Mouse (Mus musculus): ENCODE data around the gene Cavin2. TPM values are rescaled to one million over a fixed set of nuclear protein-coding genes. Genes with fewer than 3 reads are reported as not detected.
A peak's percentile ranks its signal among the peaks of the same experiment; 100 is the strongest.

The Cavin2 gene
- polyA plus RNA-seq, 1 experiment = 19.0 TPM

GRCm38 (mm10) chr1:51300295-51300930 is 11.5 kb downstream of the Cavin2 start:
- TF ChIP-seq POLR2A (IDR thresholded peaks at IDR 0.05; ENCODE audit: low read depth, low read length) (no peak), CTCF (IDR thresholded peaks at IDR 0.05; ENCODE audit: extremely low read depth, insufficient read depth, insufficient read length, insufficient replicate concordance) (no peak)
- Histone ChIP-seq H3K4me3 (ENCODE audit: extremely low read depth, insufficient read depth, insufficient read length) (no peak overlapping the region), H3K36me3 (ENCODE audit: control insufficient read depth, insufficient read depth, low read length) (no peaks in the 10 kb centered on the region), H3K27me3 (ENCODE audit: control insufficient read depth, insufficient read depth, low read length) (no peaks in the 10 kb centered on the region), H3K4me1 (ENCODE audit: control insufficient read depth, insufficient read depth, insufficient read length) (no peaks in the 10 kb centered on the region), H3K27ac (ENCODE audit: insufficient read depth, low read length) (no peak overlapping the region)
- DNase-seq (ENCODE audit: low read depth in 1 of 2, low spot score in 2 of 2) = no peak
- WGBS = 53% methylated on average over 11 of the region's 11 CpGs

DNA sequence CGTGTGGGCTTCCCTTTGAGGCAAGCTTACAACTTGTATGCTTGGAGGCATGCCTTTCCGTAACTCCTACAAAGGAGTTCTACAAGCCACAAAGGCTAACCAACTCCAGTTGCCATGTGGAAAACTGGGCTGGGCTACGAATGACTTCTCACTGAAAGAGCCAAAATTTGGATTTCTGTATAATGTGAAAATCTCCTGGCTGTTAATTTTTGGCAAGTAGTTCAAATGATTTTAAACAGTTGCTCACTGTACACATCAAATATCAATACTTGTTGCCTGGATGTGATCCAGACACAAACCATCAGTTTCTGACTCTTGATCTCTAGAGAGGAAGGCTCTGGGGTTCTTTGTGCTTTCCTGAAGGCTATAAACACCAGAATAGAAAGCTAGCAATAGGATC is 18.1 kb downstream of the Cavin2 start:
- 81% methylated on average over 3 of the region's 3 CpGs for WGBS
- H3K27ac ChIP-seq (ENCODE audit: insufficient read depth, low read length) = no peak overlapping the region

DNA sequence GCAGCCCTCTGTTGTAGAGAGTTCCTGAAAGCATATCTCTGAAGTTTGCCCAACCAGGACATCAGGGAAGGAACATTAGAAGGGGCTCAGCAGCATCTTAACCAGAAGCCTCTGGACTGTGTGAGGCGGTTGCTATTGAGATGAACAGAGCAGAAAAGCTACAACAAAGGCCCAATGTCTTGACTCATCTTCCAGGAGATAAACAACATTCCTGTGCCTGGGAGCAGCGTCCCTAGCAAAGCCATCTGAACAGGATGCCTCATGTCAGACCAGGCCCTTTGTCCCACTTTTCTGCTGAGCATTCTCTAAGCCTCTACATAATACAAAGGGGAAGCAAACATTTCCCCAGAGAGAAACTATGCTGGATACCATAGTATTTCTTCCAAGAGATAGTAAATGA is 26.6 kb downstream of the Cavin2 start:
- 74% methylated on average over 2 of the region's 2 CpGs for WGBS
- Histone ChIP-seq H3K27me3 (ENCODE audit: control insufficient read depth, insufficient read depth, low read length) (no peaks in the 10 kb centered on the region), H3K4me3 (ENCODE audit: extremely low read depth, insufficient read depth, insufficient read length) (no peak overlapping the region), H3K27ac (ENCODE audit: insufficient read depth, low read length) (no peak overlapping the region), H3K4me1 (ENCODE audit: control insufficient read depth, insufficient read depth, insufficient read length) (no peaks in the 10 kb centered on the region), H3K36me3 (ENCODE audit: control insufficient read depth, insufficient read depth, low read length) (no peaks in the 10 kb centered on the region)
- no peak for DNase-seq (ENCODE audit: low read depth in 1 of 2, low spot score in 2 of 2)
- TF ChIP-seq CTCF (IDR thresholded peaks at IDR 0.05; ENCODE audit: extremely low read depth, insufficient read depth, insufficient read length, insufficient replicate concordance) (no peak), POLR2A (IDR thresholded peaks at IDR 0.05; ENCODE audit: low read depth, low read length) (no peak)

More for the DNA sequence above, 18.1 kb downstream of the Cavin2 start:
- no peak for TF ChIP-seq CTCF (IDR thresholded peaks at IDR 0.05; ENCODE audit: extremely low read depth, insufficient read depth, insufficient read length, insufficient replicate concordance)
- no peak for TF ChIP-seq POLR2A (IDR thresholded peaks at IDR 0.05; ENCODE audit: low read depth, low read length)
- no peaks in the 10 kb centered on the region for H3K36me3 ChIP-seq (ENCODE audit: control insufficient read depth, insufficient read depth, low read length)
- no peak for DNase-seq (ENCODE audit: low read depth in 1 of 2, low spot score in 2 of 2)
- no peak overlapping the region for H3K4me3 ChIP-seq (ENCODE audit: extremely low read depth, insufficient read depth, insufficient read length)
- H3K4me1 ChIP-seq (ENCODE audit: control insufficient read depth, insufficient read depth, insufficient read length) = no peaks in the 10 kb centered on the region
- no peaks in the 10 kb centered on the region for H3K27me3 ChIP-seq (ENCODE audit: control insufficient read depth, insufficient read depth, low read length)

- no peak overlapping the region for H3K27ac ChIP-seq (ENCODE audit: insufficient read depth, low read length)
- H3K4me1 ChIP-seq (ENCODE audit: control insufficient read depth, insufficient read depth, insufficient read length) = no peaks in the 10 kb centered on the region
- no peak for DNase-seq (ENCODE audit: low read depth in 1 of 2, low spot score in 2 of 2)
- WGBS = 82% methylated on average over 6 of the region's 6 CpGs
- H3K27me3 ChIP-seq (ENCODE audit: control insufficient read depth, insufficient read depth, low read length) = no peaks in the 10 kb centered on the region
- H3K4me3 ChIP-seq (ENCODE audit: extremely low read depth, insufficient read depth, insufficient read length) = no peak overlapping the region
- no peak for TF ChIP-seq POLR2A (IDR thresholded peaks at IDR 0.05; ENCODE audit: low read depth, low read length)
- no peak for TF ChIP-seq CTCF (IDR thresholded peaks at IDR 0.05; ENCODE audit: extremely low read depth, insufficient read depth, insufficient read length, insufficient replicate concordance)
- no peaks in the 10 kb centered on the region for H3K36me3 ChIP-seq (ENCODE audit: control insufficient read depth, insufficient read depth, low read length)
Observed at GRCm38 (mm10) chr1:51323506-51323905, 34.6 kb downstream of the Cavin2 start.

- 78% methylated on average over 1 of the region's 1 CpGs for WGBS
- no peak for DNase-seq (ENCODE audit: low read depth in 1 of 2, low spot score in 2 of 2)
- no peaks in the 10 kb centered on the region for H3K4me1 ChIP-seq (ENCODE audit: control insufficient read depth, insufficient read depth, insufficient read length)
- no peaks in the 10 kb centered on the region for H3K36me3 ChIP-seq (ENCODE audit: control insufficient read depth, insufficient read depth, low read length)
- H3K4me3 ChIP-seq (ENCODE audit: extremely low read depth, insufficient read depth, insufficient read length) = no peak overlapping the region
- no peak overlapping the region for H3K27ac ChIP-seq (ENCODE audit: insufficient read depth, low read length)
- no peaks in the 10 kb centered on the region for H3K27me3 ChIP-seq (ENCODE audit: control insufficient read depth, insufficient read depth, low read length)
- TF ChIP-seq POLR2A (IDR thresholded peaks at IDR 0.05; ENCODE audit: low read depth, low read length) = no peak
- TF ChIP-seq CTCF (IDR thresholded peaks at IDR 0.05; ENCODE audit: extremely low read depth, insufficient read depth, insufficient read length, insufficient replicate concordance) = no peak
Observed at GRCm38 (mm10) chr1:51328541-51328940, 39.6 kb downstream of the Cavin2 start.

- DNase-seq (ENCODE audit: low read depth in 1 of 2, low spot score in 2 of 2) = no peak
- Histone ChIP-seq H3K27me3 (ENCODE audit: control insufficient read depth, insufficient read depth, low read length) (no peaks in the 10 kb centered on the region), H3K4me3 (ENCODE audit: extremely low read depth, insufficient read depth, insufficient read length) (no peak overlapping the region), H3K36me3 (ENCODE audit: control insufficient read depth, insufficient read depth, low read length) (no peaks in the 10 kb centered on the region), H3K27ac (ENCODE audit: insufficient read depth, low read length) (no peak overlapping the region), H3K4me1 (ENCODE audit: control insufficient read depth, insufficient read depth, insufficient read length) (no peaks in the 10 kb centered on the region)
- TF ChIP-seq CTCF (IDR thresholded peaks at IDR 0.05; ENCODE audit: extremely low read depth, insufficient read depth, insufficient read length, insufficient replicate concordance) (no peak), POLR2A (IDR thresholded peaks at IDR 0.05; ENCODE audit: low read depth, low read length) (no peak)
- WGBS = 79% methylated on average over 6 of the region's 6 CpGs
Observed at GRCm38 (mm10) chr1:51332986-51333385, 44.1 kb downstream of the Cavin2 start.

- TF ChIP-seq CTCF (IDR thresholded peaks at IDR 0.05; ENCODE audit: extremely low read depth, insufficient read depth, insufficient read length, insufficient replicate concordance) (peak; percentile 49; the same call in 1 of the 2 replicates), POLR2A (IDR thresholded peaks at IDR 0.05; ENCODE audit: low read depth, low read length) (no peak)
- H3K4me3 ChIP-seq (ENCODE audit: extremely low read depth, insufficient read depth, insufficient read length) = no peak overlapping the region
Observed at GRCm38 (mm10) chr1:51333557-51334285, 44.8 kb downstream of the Cavin2 start.

More at GRCm38 (mm10) chr1:51333557-51334285, 44.8 kb downstream of the Cavin2 start:
- no peaks in the 10 kb centered on the region for H3K36me3 ChIP-seq (ENCODE audit: control insufficient read depth, insufficient read depth, low read length)
- no peaks in the 10 kb centered on the region for H3K4me1 ChIP-seq (ENCODE audit: control insufficient read depth, insufficient read depth, insufficient read length)
- no peak overlapping the region for H3K27ac ChIP-seq (ENCODE audit: insufficient read depth, low read length)
- no peaks in the 10 kb centered on the region for H3K27me3 ChIP-seq (ENCODE audit: control insufficient read depth, insufficient read depth, low read length)
- 15% methylated on average over 18 of the region's 18 CpGs for WGBS
- peak; percentile 3 to 42 for DNase-seq (ENCODE audit: low read depth in 1 of 2, low spot score in 2 of 2)

Data from spleen, adult 2 months (tissue).